Mouse (Mus musculus): ENCODE data around the gene Acoxl. TPM values are rescaled to one million over a fixed set of nuclear protein-coding genes. Genes with fewer than 3 reads are reported as not detected.

Acoxl gene
- total RNA-seq, 2 experiments from 2014 or later = not detected

DNA sequence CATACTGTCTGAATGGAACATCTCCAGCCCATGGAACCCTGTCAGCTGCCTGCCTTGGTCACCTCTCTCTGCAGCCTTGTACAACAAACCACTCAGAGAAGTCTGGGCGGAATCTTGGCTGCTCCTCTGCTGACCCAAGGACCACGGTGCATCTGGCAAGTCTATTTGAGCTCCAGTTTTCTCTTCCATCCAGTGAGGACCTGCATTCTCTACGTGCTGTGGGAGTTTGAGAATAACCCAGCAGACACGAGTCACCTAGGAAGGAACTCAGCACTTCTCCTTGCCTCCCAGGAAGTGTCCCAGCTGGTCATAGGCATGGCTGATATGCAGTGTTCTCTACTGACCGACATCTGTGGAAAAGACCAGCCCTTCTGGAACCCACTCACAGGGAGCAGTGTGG, 295.8 kb downstream of the Acoxl start:
- no peak for DNase-seq (ENCODE audit: extremely low spot score in 1 of 2, low spot score in 1 of 2)

- DNase-seq (ENCODE audit: extremely low spot score in 1 of 2, low spot score in 1 of 2) = no peak
Measured at GRCm38 (mm10) chr2:128134948-128135347, 296.3 kb downstream of the Acoxl start.

GRCm38 (mm10) chr2:128136769-128137433, 298.2 kb downstream of the Acoxl start:
- DNase-seq (ENCODE audit: extremely low spot score in 1 of 2, low spot score in 1 of 2) = no peak

- DNase-seq (ENCODE audit: extremely low spot score in 1 of 2, low spot score in 1 of 2) = no peak
Measured at GRCm38 (mm10) chr2:128137480-128138276, 299.0 kb downstream of the Acoxl start.

DNA sequence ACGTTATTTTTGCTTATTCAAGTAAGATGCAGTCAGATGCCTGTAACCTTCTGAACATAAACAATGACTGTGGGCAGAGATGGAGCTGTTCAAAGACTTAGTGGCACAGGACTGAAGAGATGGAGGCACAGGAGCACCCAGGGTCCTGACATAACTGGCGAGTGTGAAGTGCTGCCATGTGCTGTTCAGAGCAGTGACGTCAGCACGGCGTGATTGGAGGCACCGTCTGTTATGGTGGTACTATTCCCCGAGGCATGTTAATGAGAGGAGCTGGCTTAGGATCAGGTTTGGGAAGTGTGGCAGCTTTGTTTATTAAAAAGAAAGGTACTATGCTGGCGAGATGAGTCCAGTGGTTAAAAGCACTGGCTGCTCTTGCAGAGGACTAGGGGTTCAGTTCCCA, 300.2 kb downstream of the Acoxl start:
- DNase-seq (ENCODE audit: extremely low spot score in 1 of 2, low spot score in 1 of 2) = no peak

DNA sequence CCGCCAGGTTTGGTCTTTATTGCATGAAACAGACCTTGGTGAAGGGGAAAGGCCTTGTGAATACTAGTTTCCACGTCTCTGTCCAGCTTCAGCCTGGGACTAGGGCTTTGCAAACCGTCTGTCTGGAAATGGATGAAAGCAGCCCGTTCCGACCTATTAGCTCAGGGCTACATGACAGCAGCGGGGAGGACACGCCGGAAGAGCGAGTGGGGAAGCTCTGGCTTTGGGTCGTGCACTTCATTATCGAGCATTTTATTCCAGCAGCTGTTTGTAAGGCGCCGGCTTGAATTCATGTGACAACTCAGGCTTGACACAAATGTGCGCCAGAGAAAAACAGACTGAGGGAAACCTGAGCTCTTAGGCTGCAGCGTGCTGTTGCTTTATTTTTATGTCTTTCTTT, 301.1 kb downstream of the Acoxl start:
- no peak for DNase-seq (ENCODE audit: extremely low spot score in 1 of 2, low spot score in 1 of 2)

DNA sequence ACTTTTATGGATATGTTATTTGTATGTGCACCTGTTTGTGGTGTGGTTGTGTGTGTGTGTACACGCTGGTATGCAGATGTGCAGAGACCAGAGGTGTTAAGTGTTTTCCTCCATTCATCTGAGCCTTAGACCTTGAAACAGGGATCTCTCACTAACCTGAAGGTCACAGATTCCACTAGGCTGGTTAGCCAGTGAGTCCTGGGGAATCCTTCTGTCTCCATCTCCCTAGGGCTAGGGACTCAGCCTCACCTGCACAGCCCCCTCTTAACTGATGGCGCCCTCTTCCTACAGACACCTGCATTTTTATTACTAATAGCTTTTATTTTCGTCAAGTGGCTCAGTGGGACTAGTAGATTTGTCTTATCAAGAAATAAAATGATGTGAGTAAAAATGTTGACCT, 301.5 kb downstream of the Acoxl start:
- no peak for DNase-seq (ENCODE audit: extremely low spot score in 1 of 2, low spot score in 1 of 2)

- no peak for DNase-seq (ENCODE audit: extremely low spot score in 1 of 2, low spot score in 1 of 2)
Measured at GRCm38 (mm10) chr2:128143992-128144391, 305.3 kb downstream of the Acoxl start.

- DNase-seq (ENCODE audit: extremely low spot score in 1 of 2, low spot score in 1 of 2) = no peak
Measured at GRCm38 (mm10) chr2:128145433-128145832, 306.8 kb downstream of the Acoxl start.

DNA sequence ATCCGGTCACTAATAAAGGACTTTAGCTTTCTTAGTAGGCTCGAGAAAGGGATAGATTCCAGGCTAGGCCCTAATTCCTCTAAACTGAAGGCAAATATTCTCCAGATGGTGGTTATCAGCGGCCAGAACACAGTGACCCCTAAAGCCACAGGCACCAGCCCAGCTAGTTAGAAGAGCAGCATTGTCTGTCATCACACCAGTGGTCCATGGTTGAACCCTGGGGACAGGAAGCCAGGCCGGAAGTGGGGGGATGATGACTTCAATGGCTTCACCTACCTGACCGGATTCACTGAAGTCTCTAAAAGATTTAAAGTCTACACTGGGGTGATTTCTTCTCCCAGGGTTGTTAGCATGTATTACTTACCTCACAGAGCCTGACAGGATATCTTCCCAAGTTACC, 310.9 kb downstream of the Acoxl start:
- DNase-seq (ENCODE audit: extremely low spot score in 1 of 2, low spot score in 1 of 2) = no peak

DNA sequence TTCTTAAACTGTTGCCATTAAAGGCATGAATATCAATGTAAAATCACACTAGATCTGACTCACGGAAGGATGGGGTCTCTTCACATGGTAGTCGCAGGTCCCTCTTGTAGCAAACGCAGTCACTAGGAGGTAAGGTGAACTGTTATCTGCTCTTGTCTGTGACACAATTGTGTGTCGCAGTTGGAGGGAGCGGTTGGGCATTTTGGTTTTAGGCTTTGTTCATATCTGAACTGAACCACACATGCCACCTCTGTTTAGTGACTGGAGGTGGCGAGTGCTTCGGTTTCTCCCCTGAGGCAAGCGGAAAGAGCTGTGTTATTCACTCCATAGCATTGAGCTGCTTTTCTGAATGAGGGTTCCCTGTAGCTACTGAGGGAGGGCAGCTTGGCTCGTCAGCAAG, 313.5 kb downstream of the Acoxl start:
- no peak for DNase-seq (ENCODE audit: extremely low spot score in 1 of 2, low spot score in 1 of 2)

DNA sequence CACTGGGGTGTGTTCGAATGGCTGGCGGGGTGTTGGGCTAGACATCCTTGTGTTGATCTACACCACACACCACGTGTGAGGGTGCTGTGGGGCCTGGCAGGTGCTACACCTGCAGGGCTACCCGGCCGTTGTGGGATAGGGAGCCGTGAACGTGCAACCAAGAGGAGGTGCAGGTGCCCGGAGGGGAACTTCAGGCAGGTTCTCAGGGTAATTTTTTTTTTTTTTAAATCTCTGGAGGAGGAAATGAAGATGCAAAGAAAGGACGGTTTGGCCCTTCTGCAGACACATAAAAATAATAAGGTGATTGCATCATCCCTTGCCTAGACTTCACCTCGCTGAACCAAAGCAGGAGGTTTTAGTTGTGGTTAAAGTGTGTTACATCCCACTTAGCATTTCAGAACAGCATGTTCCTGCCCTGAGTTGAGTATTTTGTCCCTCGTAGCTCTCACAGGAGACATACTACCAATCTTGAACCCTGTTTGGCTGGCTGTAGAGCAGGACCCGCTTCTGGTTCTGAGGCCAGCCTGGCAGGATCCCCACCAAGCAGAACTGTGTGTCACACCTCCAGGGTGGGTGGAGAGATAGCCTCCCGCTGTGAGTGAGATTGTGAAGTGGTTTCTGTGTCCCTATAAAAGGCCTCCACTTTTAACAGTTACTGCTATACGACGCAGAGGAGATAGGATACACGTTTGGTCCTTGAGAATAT, 314.3 kb downstream of the Acoxl start:
- DNase-seq (ENCODE audit: extremely low spot score in 1 of 2, low spot score in 1 of 2) = no peak

DNA sequence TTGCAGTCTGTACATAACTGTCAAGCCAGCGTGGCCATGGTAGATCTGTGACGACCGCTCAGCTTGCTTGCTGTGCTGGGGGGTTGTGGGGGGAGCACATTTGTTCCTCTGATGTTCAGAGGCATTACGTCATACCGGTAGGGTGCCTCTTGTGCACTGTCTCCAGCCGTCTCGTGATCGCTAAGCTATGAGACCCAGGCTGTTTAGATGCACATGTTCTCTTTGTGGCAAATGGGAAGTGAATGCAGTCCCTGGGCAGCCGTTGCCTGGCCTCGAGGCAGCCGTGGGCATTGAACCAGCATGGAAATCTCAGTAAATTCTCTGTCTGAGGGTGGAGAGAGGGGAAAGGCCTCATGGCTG, 314.9 kb downstream of the Acoxl start:
- DNase-seq (ENCODE audit: extremely low spot score in 1 of 2, low spot score in 1 of 2) = no peak

DNA sequence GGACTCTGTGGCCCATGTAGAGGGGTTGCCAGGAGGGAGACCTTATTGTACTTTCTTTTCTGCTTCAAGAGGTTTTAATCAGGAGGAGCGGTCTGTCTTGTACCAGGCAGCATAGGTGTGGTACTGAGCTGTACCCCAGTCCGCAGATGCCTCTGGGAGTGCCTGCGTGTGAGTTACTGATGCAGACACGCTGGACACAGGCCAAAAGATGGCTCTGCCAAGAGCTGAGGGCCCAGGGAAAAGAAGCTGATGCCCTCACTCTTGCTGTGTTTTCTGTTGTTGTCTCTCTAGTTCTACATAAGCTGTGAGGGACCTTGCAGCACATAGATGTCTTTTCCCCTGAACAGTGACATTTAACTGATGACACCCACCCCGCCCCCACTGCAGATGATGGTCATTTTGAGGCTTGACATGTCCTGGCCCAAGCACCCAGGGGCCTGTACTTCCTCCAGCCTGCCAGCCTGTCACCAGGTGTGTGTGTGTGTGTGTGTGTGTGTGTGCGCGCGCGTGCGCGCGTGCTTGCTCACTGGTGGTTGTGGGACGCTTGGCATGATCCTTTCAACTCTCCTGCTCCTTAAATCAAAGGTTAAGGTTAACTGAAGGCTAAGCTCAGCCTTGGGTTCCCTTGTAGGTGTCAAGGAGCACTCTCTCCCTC, 316.9 kb downstream of the Acoxl start:
- no peak for DNase-seq (ENCODE audit: extremely low spot score in 1 of 2, low spot score in 1 of 2)

- DNase-seq (ENCODE audit: extremely low spot score in 1 of 2, low spot score in 1 of 2) = no peak
Measured at GRCm38 (mm10) chr2:128156067-128156462, 317.4 kb downstream of the Acoxl start.

DNA sequence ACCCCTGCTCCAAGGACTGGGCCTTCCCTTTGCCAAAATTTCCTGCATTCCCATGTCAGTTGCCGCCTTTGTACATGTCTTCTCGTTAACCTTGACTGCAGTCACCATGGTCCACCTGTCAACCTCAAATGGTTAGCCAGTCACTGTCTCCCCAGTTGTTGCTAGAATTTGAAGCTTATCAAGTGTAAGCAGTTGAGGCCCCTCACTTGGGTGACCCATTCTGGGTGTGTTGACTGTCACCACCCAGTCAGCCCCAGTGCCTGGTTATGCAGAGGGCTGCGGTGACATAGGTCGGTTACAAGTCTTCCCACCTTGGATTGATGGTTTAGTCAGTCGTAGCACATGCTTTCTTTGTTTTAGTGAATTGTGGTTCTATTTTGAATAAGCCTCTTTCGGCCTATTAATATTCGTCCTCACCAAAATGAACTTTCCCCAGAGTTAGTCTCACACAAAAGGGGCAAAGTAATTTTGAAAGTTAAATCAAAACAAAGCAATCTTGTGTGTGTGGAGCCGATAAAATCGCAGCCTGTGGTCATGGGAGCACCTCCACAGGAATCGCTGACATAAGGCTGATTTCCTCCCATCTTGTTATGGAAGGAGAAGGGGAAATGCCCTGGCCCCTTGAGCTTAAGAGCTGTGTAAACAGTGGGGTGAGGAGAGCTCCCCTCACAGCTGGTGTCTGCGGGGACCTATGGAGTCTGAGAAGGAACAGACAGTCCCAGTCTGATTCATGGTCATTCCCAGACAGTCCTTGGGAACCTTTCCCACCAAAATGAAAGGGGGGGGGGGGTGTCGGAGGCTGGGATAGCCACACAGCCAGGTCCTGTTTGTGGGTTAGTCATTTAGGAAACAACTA, 318.1 kb downstream of the Acoxl start:
- DNase-seq (ENCODE audit: extremely low spot score in 1 of 2, low spot score in 1 of 2) = no peak

DNA sequence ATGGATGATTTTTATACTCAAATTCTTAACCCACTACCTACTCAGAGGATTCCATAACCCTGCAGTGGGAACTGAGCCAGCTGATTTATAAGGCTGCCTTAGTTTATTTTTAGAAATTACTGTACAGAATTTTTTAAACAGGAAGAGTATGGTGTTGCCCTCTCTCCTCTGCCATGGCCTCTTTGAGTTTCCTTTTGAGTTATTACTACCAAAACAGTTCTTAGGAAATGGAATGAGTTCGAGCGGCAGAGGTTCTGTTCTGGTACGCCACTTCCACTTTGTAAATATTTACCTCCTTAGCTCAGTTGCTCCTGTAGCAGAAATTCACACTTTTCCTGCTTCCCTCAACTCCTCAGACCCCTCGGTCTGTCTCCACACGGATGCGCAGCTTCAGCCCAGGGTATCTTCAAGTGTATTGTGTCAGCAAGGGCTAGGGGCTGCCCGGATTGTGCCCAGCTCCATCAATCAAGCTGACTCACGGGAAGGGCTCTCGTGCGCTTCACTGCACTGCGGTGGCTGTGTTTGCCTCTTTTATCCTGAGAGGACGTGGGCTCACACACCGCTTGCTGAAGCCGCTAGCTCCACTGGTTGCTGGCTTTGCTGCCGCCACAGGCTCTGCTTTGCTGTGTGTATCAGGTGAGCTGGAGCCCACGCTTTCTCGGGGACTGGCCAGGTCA, 320.2 kb downstream of the Acoxl start:
- no peak for DNase-seq (ENCODE audit: extremely low spot score in 1 of 2, low spot score in 1 of 2)

DNA sequence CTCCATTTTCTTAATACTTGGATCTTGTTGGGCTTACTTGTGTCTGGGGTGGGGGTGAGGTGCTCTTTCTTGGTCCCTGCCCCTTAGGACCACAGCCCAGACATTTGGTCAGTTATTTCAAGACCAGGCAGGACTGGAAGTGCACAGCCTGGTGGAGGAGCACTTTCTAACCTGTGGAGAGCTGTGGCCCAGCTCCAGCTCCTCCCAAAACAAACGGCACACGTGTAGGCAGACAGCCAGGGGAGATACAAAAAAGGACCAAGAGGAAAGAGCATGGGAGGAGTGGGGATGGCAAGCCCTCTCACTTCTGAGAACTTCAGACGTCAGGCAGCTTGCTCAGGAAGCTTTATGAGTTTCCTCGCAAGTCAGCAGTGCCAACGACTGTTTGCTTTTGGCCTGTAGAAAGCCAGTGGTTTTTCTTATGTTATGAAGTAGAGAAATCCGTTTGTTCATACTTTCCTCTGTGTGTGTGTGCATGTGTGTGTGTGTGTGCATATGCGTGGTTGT, 321.0 kb downstream of the Acoxl start:
- no peak for DNase-seq (ENCODE audit: extremely low spot score in 1 of 2, low spot score in 1 of 2)

DNA sequence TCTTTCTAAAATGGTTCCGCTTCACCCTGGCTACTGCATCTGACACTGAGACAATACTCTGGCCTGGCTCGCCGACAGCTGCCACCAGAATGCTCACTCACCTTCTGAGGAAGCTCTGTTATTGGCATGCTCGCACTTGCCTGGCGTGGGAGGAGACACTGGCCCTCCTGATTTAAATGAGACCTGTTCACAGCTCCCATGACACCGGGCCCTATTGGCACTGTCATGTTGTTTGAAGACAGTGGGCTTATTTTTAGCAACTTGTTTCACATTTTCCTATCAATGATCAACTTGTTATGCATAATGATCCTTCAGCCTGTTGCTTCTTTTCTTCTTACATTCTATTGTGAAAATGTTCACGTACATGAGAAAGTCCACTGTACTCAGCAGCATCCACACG, 324.5 kb downstream of the Acoxl start:
- DNase-seq (ENCODE audit: extremely low spot score in 1 of 2, low spot score in 1 of 2) = no peak

All from layer of hippocampus, postnatal 25 days (tissue).